Mouse (Mus musculus) C2C12 (cell line): ENCODE data around the gene Sh3pxd2a.

ENCODE experiments used
- CTCF ChIP-seq: IDR thresholded peaks from one replicate; pipeline ENCODE4 v1.5.1; 2011; ENCODE audit not compliant: control insufficient read depth, insufficient read depth, insufficient read length
- FOSL1 ChIP-seq: IDR thresholded peaks from one replicate; pipeline ENCODE4 v1.8.0; 2011; ENCODE audit warnings: mild to moderate bottlenecking, low read length; ENCODE audit not compliant: poor library complexity, insufficient read depth, severe bottlenecking
- MAX ChIP-seq: IDR thresholded peaks from one replicate; pipeline ENCODE4 v1.6.1; 2011; ENCODE audit warnings: mild to moderate bottlenecking, control low read depth
- USF1 ChIP-seq: IDR thresholded peaks from one replicate; pipeline ENCODE4 v1.6.1; 2011; ENCODE audit warnings: low read depth, mild to moderate bottlenecking, control low read depth, moderate library complexity

DNA sequence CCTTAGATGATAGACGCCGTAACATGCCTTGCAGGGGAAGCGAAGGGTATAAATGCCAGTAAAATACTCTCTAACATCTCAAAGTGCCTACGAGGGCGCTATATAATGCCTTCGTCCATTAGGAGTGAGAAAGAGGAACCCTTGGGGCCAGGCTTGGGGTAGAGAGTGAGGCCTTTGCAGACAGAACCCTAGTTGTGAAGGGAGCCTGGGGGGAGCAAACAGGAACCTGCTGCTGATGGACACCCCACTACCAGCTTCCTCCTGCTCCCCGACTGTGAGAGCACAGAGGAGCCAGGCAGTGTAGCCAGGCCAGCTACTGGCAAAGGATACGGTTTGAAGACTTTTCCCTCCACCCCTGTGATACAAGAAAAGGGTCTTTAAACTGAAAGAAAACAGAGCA lies 200.6 kb downstream of the Sh3pxd2a start:
- TF ChIP-seq CTCF (no peak), USF1 (no peak), MAX (no peak), FOSL1 (no peak)
